Mouse (Mus musculus) thymus, adult 2 months (tissue): ENCODE measurements around the gene Lrrc4.

Experiments used
- CTCF ChIP-seq: fragments of 200-500 bp; IDR thresholded peaks from 2 replicates; pipeline ENCODE4 v1.5.1; 2012; ENCODE audit warnings: mild to moderate bottlenecking, control low read depth, low read length, moderate library complexity, borderline replicate concordance; ENCODE audit not compliant: control insufficient read depth, poor library complexity, insufficient read depth; ENCODE audit errors: extremely low read depth
- POLR2A ChIP-seq: fragments of 200-500 bp; IDR thresholded peaks from 2 replicates; pipeline ENCODE4 v1.6.1; 2012; ENCODE audit warnings: mild to moderate bottlenecking, low read length, control low read depth, moderate library complexity; ENCODE audit not compliant: control insufficient read depth, poor library complexity, insufficient read depth; ENCODE audit errors: extremely low read depth

DNA sequence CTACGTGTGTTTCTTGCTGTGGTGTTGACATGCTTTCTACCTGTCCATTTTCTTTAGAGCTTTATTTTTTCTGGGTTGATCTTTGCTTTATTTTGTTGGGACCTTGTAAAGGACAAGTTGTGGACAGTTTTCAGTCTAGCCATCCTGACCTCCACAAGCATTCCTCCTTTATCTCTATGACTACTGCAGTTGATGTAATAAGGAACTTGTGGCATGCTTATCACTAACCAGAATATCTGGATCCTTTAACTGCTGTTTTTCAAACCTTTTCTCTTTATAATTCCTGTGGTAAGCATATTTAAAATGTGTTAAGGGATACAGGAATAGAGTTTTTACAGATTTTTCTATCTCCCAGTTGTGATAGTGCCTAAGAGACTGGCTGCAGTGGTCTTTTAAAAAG, 152.7 kb downstream of the Lrrc4 start:
- no peak for TF ChIP-seq POLR2A
- no peak for TF ChIP-seq CTCF
